Mouse (Mus musculus): ENCODE measurements around the gene Sorcs1.

- TF ChIP-seq CTCF (IDR thresholded peaks at IDR 0.05; ENCODE audit: low read depth, low read length): no peak
- TF ChIP-seq EP300 (IDR thresholded peaks at IDR 0.05; ENCODE audit: insufficient read depth, low read depth, low read length): no peak
- no peak for TF ChIP-seq POLR2A (IDR thresholded peaks at IDR 0.05; ENCODE audit: insufficient read depth, low read length)
Observed at GRCm38 (mm10) chr19:50638176-50638575, 40.3 kb downstream of the Sorcs1 start.
